Mouse (Mus musculus): Measurements from ENCODE around the gene Olfr1046. TPM values are rescaled to one million over a fixed set of nuclear protein-coding genes. Genes with fewer than 3 reads are reported as not detected.
"Not testable (repeated sequence)": the region's sequence is repeated elsewhere in the genome, so short reads cannot be mapped to it uniquely, and the experiment has no call there.

Gene Olfr1046
- total and polyA plus RNA-seq, 3 experiments = not detected

DNA sequence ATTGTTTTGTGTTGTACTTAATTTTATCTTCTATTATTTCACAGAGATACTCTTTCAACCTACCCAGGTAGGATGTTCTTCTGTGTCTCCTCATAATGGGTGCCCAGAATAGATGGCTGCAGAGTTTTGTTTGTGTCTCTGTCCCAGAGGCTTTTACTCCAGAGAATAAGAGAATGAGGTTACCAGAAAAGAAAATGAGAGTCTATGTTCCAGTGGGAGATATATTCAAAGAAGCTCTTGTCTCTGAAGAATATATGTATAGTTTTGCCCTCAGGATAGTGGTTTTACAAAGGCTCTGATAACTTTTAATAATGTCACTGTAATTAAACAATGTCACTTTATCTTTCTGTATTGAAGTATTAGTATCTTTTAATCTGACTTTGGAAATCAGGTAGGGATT is 33.5 kb downstream of the Olfr1046 start, which contains the start of gene Olfr52:
Olfr52 (minus strand) TSS at position 101 of the 400 bp plus-strand sequence.
- H3K27ac ChIP-seq = no peak within 1 kb of the TSS
- H3K4me3 ChIP-seq = no peak within 1 kb of the TSS
- no peak for TF ChIP-seq POLR2A (IDR thresholded peaks at IDR 0.05; ENCODE audit: insufficient read depth, low read depth, low read length)
- no peak for TF ChIP-seq CTCF (IDR thresholded peaks at IDR 0.05)
- no peak for TF ChIP-seq EP300 (IDR thresholded peaks at IDR 0.05; ENCODE audit: insufficient read depth, low read depth, low read length)
- no peak within 1 kb of the TSS for H3K9ac ChIP-seq (ENCODE audit: low read depth, low read length)
- H3K79me2 ChIP-seq (replicated peaks; ENCODE audit: control insufficient read depth, insufficient read depth, low read length) = no peaks in the 10 kb centered on the region
- no peaks in the 10 kb centered on the region for H3K36me3 ChIP-seq (ENCODE audit: control insufficient read depth, insufficient read depth, low read length)
- H3K4me1 ChIP-seq (ENCODE audit: control insufficient read depth, insufficient read depth, low read length) = no peaks in the 10 kb centered on the region
- DNase-seq = no peak
- intact Hi-C loops (cut with DNase I) = no loop called here
- no peaks in the 10 kb centered on the region for H3K27me3 ChIP-seq (ENCODE audit: control insufficient read depth, insufficient read depth, low read length)

- DNase-seq = no peak
- TF ChIP-seq EP300 (IDR thresholded peaks at IDR 0.05; ENCODE audit: insufficient read depth, low read depth, low read length) (no peak), CTCF (IDR thresholded peaks at IDR 0.05) (no peak), POLR2A (IDR thresholded peaks at IDR 0.05; ENCODE audit: insufficient read depth, low read depth, low read length) (no peak)
- H3K9ac ChIP-seq (ENCODE audit: low read depth, low read length) = no peak overlapping the region
- no peaks in the 10 kb centered on the region for H3K79me2 ChIP-seq (replicated peaks; ENCODE audit: control insufficient read depth, insufficient read depth, low read length)
- intact Hi-C loops (cut with DNase I) = no loop called here
- WGBS = 68% methylated on average over 3 of the region's 3 CpGs
- no peak overlapping the region for H3K27ac ChIP-seq
- no peaks in the 10 kb centered on the region for H3K27me3 ChIP-seq (ENCODE audit: control insufficient read depth, insufficient read depth, low read length)
- H3K4me3 ChIP-seq = no peak overlapping the region
- H3K36me3 ChIP-seq (ENCODE audit: control insufficient read depth, insufficient read depth, low read length) = no peaks in the 10 kb centered on the region
- no peaks in the 10 kb centered on the region for H3K4me1 ChIP-seq (ENCODE audit: control insufficient read depth, insufficient read depth, low read length)
Observed at GRCm38 (mm10) chr2:86179950-86180349, 39.2 kb downstream of the Olfr1046 start.

DNA sequence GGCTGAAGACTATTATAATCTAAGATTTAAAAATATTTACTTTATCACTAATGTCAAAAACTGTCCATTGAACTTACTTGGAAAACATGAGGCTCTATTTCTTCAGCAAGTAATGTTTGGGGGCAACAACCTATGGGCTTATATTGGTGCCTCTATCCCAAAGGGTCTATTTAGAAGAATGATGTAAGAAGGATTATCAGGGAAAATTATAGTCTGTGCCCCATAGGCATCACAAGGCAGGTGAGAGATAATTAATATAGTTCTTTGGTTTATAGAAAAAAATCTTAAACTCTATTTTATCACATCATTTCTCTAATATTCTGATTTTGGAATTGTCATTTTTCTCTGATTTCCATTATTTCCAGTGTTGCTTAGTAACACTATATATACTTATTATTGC is 41.4 kb downstream of the Olfr1046 start, which contains the start of gene Olfr1044:
Olfr1044 (minus strand) TSS at position 101 of the 400 bp plus-strand sequence.
- Histone ChIP-seq H3K4me3 (no peak within 1 kb of the TSS), H3K79me2 (replicated peaks; ENCODE audit: control insufficient read depth, insufficient read depth, low read length) (no peaks in the 10 kb centered on the region), H3K36me3 (ENCODE audit: control insufficient read depth, insufficient read depth, low read length) (no peaks in the 10 kb centered on the region), H3K9ac (ENCODE audit: low read depth, low read length) (no peak within 1 kb of the TSS), H3K27ac (no peak within 1 kb of the TSS), H3K27me3 (ENCODE audit: control insufficient read depth, insufficient read depth, low read length) (no peaks in the 10 kb centered on the region), H3K4me1 (ENCODE audit: control insufficient read depth, insufficient read depth, low read length) (no peaks in the 10 kb centered on the region)
- TF ChIP-seq CTCF (IDR thresholded peaks at IDR 0.05) (no peak), POLR2A (IDR thresholded peaks at IDR 0.05; ENCODE audit: insufficient read depth, low read depth, low read length) (no peak)
- intact Hi-C loops (cut with DNase I) = no loop called here
- DNase-seq = no peak

- WGBS = 58% methylated on average over 7 of the region's 7 CpGs
- intact Hi-C loops (cut with DNase I) = not testable (repeated sequence)
Observed at GRCm38 (mm10) chr2:86175422-86175821, 43.7 kb downstream of the Olfr1046 start.

DNA sequence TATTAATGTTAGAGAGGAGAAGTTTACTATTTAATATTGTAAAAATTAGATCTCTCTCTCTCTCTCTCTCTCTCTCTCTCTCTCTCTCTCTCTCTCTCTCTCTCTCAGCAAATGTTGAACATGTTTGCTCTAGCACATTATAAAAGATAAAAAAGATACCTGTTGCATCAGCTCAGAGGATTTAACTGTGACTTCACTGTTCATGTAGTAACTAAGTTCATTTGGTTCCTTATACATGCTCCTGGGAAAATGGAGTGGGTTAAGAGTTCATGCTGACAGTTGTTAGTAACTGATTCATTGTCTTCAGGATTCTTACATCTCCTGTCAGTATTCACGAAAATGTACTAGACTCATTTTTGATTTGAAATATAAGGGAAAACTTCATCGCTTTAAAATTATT is 51.7 kb downstream of the Olfr1046 start, which contains the start of gene Olfr1043:
Olfr1043 (minus strand) TSS at position 101 of the 400 bp plus-strand sequence.
- Histone ChIP-seq H3K4me3 (no peak within 1 kb of the TSS), H3K9ac (ENCODE audit: low read depth, low read length) (no peak within 1 kb of the TSS), H3K4me1 (ENCODE audit: control insufficient read depth, insufficient read depth, low read length) (no peaks in the 10 kb centered on the region), H3K79me2 (replicated peaks; ENCODE audit: control insufficient read depth, insufficient read depth, low read length) (no peaks in the 10 kb centered on the region), H3K36me3 (ENCODE audit: control insufficient read depth, insufficient read depth, low read length) (no peaks in the 10 kb centered on the region), H3K27ac (no peak within 1 kb of the TSS), H3K27me3 (ENCODE audit: control insufficient read depth, insufficient read depth, low read length) (no peaks in the 10 kb centered on the region)
- no peak for TF ChIP-seq POLR2A (IDR thresholded peaks at IDR 0.05; ENCODE audit: insufficient read depth, low read depth, low read length)
- no peak for TF ChIP-seq EP300 (IDR thresholded peaks at IDR 0.05; ENCODE audit: insufficient read depth, low read depth, low read length)
- no peak for TF ChIP-seq CTCF (IDR thresholded peaks at IDR 0.05)
- intact Hi-C loops (cut with DNase I) = no loop called here
- 79% methylated on average over 2 of the region's 2 CpGs for WGBS
- DNase-seq = no peak

More at GRCm38 (mm10) chr2:86175422-86175821, 43.7 kb downstream of the Olfr1046 start:
- not testable (repeated sequence) for H3K27me3 ChIP-seq (ENCODE audit: control insufficient read depth, insufficient read depth, low read length); H3K36me3 ChIP-seq (ENCODE audit: control insufficient read depth, insufficient read depth, low read length); H3K79me2 ChIP-seq (replicated peaks; ENCODE audit: control insufficient read depth, insufficient read depth, low read length); H3K27ac ChIP-seq; H3K4me3 ChIP-seq; DNase-seq; H3K4me1 ChIP-seq (ENCODE audit: control insufficient read depth, insufficient read depth, low read length); H3K9ac ChIP-seq (ENCODE audit: low read depth, low read length)

Other genes with a start within 250 kb of the Olfr1046 start
- gene Olfr1029, start 245.4 kb downstream of the Olfr1046 start, total RNA-seq (2021) = not detected
- 0.20 TPM in 2 replicates for gene Olfr1029, start 245.4 kb downstream of the Olfr1046 start, polyA plus RNA-seq (2012; rRNA removed)
- gene Olfr1030, start 240.0 kb downstream of the Olfr1046 start, total RNA-seq (2021) = not detected
- gene Olfr1030, start 240.0 kb downstream of the Olfr1046 start, polyA plus RNA-seq (2012; rRNA removed) = not detected in 2 replicates
- not detected for gene Olfr1031, start 229.0 kb downstream of the Olfr1046 start, total RNA-seq (2021)
- gene Olfr1031, start 229.0 kb downstream of the Olfr1046 start, polyA plus RNA-seq (2012; rRNA removed) = not detected in 2 replicates
- not detected for gene Olfr1032, start 213.8 kb downstream of the Olfr1046 start, total RNA-seq (2021)
- gene Olfr1032, start 213.8 kb downstream of the Olfr1046 start, polyA plus RNA-seq (2012; rRNA removed) = not detected in 2 replicates
- 1 to 10 TPM; 4.7 to 7.0 TPM for gene Olfr1033, start 198.7 kb downstream of the Olfr1046 start, total RNA-seq (2021)
- gene Olfr1033, start 198.7 kb downstream of the Olfr1046 start, polyA plus RNA-seq (2012; rRNA removed) = 1.6 and 4.5 TPM in 2 replicates
- under 1 TPM; 0.10 to 0.16 TPM for gene Olfr1034, start 173.5 kb downstream of the Olfr1046 start, total RNA-seq (2021)
- 0.20 and 0.73 TPM in 2 replicates for gene Olfr1034, start 173.5 kb downstream of the Olfr1046 start, polyA plus RNA-seq (2012; rRNA removed)
- not detected for gene Olfr1036, start 145.3 kb downstream of the Olfr1046 start, total RNA-seq (2021)
- not detected in 2 replicates for gene Olfr1036, start 145.3 kb downstream of the Olfr1046 start, polyA plus RNA-seq (2012; rRNA removed)
- not detected for gene Olfr1037, start 131.9 kb downstream of the Olfr1046 start, total RNA-seq (2021)
- not detected in 2 replicates for gene Olfr1037, start 131.9 kb downstream of the Olfr1046 start, polyA plus RNA-seq (2012; rRNA removed)
- gene Olfr1039, start 83.4 kb downstream of the Olfr1046 start, total RNA-seq (2021) = not detected
- gene Olfr1039, start 83.4 kb downstream of the Olfr1046 start, polyA plus RNA-seq (2012; rRNA removed) = not detected in 2 replicates
- gene Olfr1040, start 72.6 kb downstream of the Olfr1046 start, total RNA-seq (2021) = not detected
- not detected in 2 replicates for gene Olfr1040, start 72.6 kb downstream of the Olfr1046 start, polyA plus RNA-seq (2012; rRNA removed)
- gene Olfr1042, start 57.5 kb downstream of the Olfr1046 start, total RNA-seq (2021) = not detected
- gene Olfr1042, start 57.5 kb downstream of the Olfr1046 start, polyA plus RNA-seq (2012; rRNA removed) = not detected in 2 replicates
- gene Olfr1043, start 51.8 kb downstream of the Olfr1046 start, total RNA-seq (2021) = not detected
- not detected in 2 replicates for gene Olfr1043, start 51.8 kb downstream of the Olfr1046 start, polyA plus RNA-seq (2012; rRNA removed)
- gene Olfr1044, start 41.5 kb downstream of the Olfr1046 start, total RNA-seq (2021) = not detected
- gene Olfr1044, start 41.5 kb downstream of the Olfr1046 start, polyA plus RNA-seq (2012; rRNA removed) = not detected in 2 replicates
- gene Olfr52, start 33.6 kb downstream of the Olfr1046 start, total RNA-seq (2021) = not detected
- not detected in 2 replicates for gene Olfr52, start 33.6 kb downstream of the Olfr1046 start, polyA plus RNA-seq (2012; rRNA removed)
- gene Olfr1045, start 16.3 kb downstream of the Olfr1046 start, total RNA-seq (2021) = not detected
- not detected in 2 replicates for gene Olfr1045, start 16.3 kb downstream of the Olfr1046 start, polyA plus RNA-seq (2012; rRNA removed)
- gene Olfr1047, start 12.1 kb upstream of the Olfr1046 start, total RNA-seq (2021) = not detected
- gene Olfr1047, start 12.1 kb upstream of the Olfr1046 start, polyA plus RNA-seq (2012; rRNA removed) = not detected in 2 replicates
- not detected for gene Olfr1048, start 21.0 kb upstream of the Olfr1046 start, total RNA-seq (2021)
- gene Olfr1048, start 21.0 kb upstream of the Olfr1046 start, polyA plus RNA-seq (2012; rRNA removed) = not detected in 2 replicates
- not detected for gene Olfr1049, start 39.0 kb upstream of the Olfr1046 start, total RNA-seq (2021)
- not detected in 2 replicates for gene Olfr1049, start 39.0 kb upstream of the Olfr1046 start, polyA plus RNA-seq (2012; rRNA removed)
- not detected for gene Olfr1051, start 59.8 kb upstream of the Olfr1046 start, total RNA-seq (2021)
- not detected in 2 replicates for gene Olfr1051, start 59.8 kb upstream of the Olfr1046 start, polyA plus RNA-seq (2012; rRNA removed)
- gene Olfr1052, start 73.1 kb upstream of the Olfr1046 start, total RNA-seq (2021) = not detected
- gene Olfr1052, start 73.1 kb upstream of the Olfr1046 start, polyA plus RNA-seq (2012; rRNA removed) = not detected in 2 replicates
- gene Olfr1053, start 96.0 kb upstream of the Olfr1046 start, total RNA-seq (2021) = not detected
- not detected in 2 replicates for gene Olfr1053, start 96.0 kb upstream of the Olfr1046 start, polyA plus RNA-seq (2012; rRNA removed)
- gene Olfr1054, start 116.1 kb upstream of the Olfr1046 start, total RNA-seq (2021) = not detected
- not detected in 2 replicates for gene Olfr1054, start 116.1 kb upstream of the Olfr1046 start, polyA plus RNA-seq (2012; rRNA removed)
- not detected for gene Olfr1055, start 131.0 kb upstream of the Olfr1046 start, total RNA-seq (2021)
- not detected in 2 replicates for gene Olfr1055, start 131.0 kb upstream of the Olfr1046 start, polyA plus RNA-seq (2012; rRNA removed)
- not detected for gene Olfr1056, start 143.2 kb upstream of the Olfr1046 start, total RNA-seq (2021)
- gene Olfr1056, start 143.2 kb upstream of the Olfr1046 start, polyA plus RNA-seq (2012; rRNA removed) = not detected in 2 replicates
- not detected for gene Olfr1057, start 159.1 kb upstream of the Olfr1046 start, total RNA-seq (2021)
- not detected in 2 replicates for gene Olfr1057, start 159.1 kb upstream of the Olfr1046 start, polyA plus RNA-seq (2012; rRNA removed)
- gene Olfr1058, start 169.2 kb upstream of the Olfr1046 start, total RNA-seq (2021) = not detected
- not detected in 2 replicates for gene Olfr1058, start 169.2 kb upstream of the Olfr1046 start, polyA plus RNA-seq (2012; rRNA removed)
- not detected for gene Olfr1061, start 194.7 kb upstream of the Olfr1046 start, total RNA-seq (2021)
- not detected in 2 replicates for gene Olfr1061, start 194.7 kb upstream of the Olfr1046 start, polyA plus RNA-seq (2012; rRNA removed)
- not detected for gene Olfr1062, start 207.4 kb upstream of the Olfr1046 start, total RNA-seq (2021)
- gene Olfr1062, start 207.4 kb upstream of the Olfr1046 start, polyA plus RNA-seq (2012; rRNA removed) = not detected in 2 replicates
- not detected for gene Olfr1065, start 231.3 kb upstream of the Olfr1046 start, total RNA-seq (2021)
- not detected in 2 replicates for gene Olfr1065, start 231.3 kb upstream of the Olfr1046 start, polyA plus RNA-seq (2012; rRNA removed)
- not detected for gene Olfr1066, start 237.0 kb upstream of the Olfr1046 start, total RNA-seq (2021)
- gene Olfr1066, start 237.0 kb upstream of the Olfr1046 start, polyA plus RNA-seq (2012; rRNA removed) = not detected in 2 replicates